Mouse (Mus musculus) 3T3-L1 (cell line): Measurements from ENCODE around the gene Vwa8.
A peak's percentile ranks its signal among the peaks of the same experiment; 100 is the strongest.

Experiments used
- DNase-seq: peaks from one replicate; pipeline ENCODE4 v3.0.0-alpha.2; 2015; ENCODE audit warnings: low read depth, low spot score

Vwa8 gene

DNA sequence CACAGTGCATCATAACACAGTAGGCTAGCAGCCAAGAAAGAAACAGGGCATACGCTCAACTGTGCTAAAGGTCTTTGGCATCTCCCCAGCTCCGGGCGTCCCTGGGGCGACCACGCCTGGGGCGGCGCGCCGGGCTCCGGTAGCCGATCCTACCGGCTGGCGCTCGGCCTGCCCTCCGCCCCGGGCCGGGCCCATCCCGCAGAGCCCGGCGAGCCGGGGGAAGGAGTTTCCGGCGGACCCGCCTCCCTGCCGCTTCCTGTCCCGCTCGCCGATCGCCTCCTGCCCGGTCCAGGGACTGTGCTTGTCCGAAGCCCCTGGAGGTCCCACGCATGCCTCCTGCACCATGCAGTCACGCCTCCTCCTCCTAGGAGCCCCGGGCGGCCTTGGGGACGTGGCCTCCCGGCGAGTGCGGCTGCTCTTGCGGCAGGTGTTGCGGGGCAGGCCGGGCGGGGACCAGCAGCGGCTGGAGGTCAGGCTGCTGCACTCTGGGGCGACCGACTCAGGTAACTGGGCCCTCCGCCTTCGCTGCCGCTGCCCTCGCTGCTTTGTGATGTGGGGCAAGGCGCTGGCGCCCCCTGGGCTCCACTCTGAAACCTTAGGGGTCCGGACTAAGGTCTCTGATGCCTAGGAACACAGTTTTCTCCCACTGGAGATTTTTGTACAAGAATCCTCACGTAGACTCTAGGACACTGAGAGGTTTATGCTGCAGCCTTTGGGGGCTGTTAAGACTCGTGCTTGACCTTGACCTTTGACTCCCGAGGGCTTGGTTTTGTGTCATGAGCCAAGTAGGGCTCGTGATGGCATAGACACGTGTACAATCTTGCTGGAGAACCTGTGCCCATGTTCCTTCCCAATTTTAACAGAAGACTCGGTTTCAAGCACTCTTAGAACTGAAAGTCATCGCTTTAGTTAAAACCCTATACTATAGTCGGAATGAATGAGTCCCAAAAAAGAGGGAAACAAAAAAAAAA, at the start of gene Vwa8:
TSS of gene Vwa8 (plus strand) at position 112 of the 971 bp plus-strand sequence.
- peak; percentile 77 for DNase-seq

DNA sequence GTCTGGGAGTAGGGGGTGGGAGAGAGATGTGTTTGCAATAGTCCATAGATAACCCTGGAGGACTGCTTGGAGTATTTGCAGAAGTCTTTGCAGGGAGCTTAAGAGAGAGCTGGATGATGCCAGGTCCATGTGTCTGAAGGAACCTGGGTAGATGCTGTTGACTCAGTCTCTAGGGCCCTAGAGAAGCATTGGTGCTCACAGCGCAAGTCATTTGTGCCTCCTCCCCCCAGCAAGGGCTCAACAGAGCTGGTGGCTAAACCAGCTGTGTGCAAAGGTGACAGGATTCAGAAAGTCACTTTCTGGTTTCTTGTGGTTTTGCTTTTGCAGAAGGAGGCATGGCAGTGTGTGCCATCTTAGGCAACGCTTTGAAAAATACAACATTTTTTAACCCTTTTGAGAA, 46.5 kb upstream of the Vwa8 start:
- DNase-seq = no peak

DNA sequence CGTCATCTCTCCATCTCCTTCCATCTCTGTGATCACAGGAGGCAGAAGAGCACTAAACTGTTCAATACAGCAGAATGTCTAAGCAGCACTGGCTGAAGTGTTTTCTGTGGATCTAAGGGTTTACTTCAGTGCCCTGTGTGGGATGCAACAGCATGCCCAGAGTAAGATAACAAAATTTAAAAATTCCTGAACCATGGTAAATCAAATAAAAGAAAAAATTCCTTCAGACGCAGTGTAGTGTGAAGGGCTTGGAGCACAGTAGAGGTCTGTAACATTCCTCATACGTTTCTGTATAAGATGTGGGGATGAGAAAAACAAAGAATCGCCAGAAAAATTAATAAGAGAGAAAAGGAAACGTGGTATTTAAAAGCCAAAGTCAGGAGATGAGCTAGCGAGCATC, 44.9 kb upstream of the Vwa8 start:
- DNase-seq = no peak

DNA sequence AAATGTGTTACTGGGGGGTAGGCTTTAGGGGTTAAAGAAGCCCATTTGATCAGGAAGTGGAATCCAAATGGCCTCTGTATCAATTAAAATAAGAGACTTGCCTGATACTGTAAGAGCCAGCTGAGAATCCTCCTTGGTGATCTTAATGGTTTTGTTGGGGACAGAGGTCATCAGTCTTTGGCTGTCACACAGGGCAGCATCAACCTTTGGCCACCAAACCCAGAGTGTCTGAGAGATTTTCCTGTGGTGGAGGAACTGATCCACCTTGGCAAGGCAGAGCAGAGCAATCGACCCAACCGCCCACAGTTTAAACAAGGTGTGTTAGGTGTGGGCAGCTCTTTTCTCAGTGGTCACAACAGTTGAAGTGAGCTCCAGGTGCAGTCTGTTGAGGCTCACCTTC, 36.0 kb upstream of the Vwa8 start:
- DNase-seq = no peak

DNA sequence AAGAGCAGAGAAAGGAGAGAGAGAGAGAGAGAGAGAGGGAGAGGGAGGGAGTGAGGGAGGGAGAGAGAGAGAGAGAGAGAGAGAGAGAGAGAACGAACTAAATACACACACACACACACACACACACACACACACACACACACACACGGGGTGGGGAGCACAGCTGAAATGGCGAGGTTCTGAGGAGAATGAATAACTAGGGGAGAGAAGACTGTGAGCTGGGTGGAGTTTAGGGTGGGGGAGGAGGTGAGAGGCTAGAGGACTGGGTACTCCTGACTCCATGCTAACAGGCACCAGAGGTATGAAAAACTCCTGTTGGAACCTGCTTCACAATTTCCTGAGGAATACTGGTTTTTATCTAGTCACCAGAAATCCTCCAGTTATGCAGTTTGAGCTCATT, 32.4 kb upstream of the Vwa8 start:
- no peak for DNase-seq

DNA sequence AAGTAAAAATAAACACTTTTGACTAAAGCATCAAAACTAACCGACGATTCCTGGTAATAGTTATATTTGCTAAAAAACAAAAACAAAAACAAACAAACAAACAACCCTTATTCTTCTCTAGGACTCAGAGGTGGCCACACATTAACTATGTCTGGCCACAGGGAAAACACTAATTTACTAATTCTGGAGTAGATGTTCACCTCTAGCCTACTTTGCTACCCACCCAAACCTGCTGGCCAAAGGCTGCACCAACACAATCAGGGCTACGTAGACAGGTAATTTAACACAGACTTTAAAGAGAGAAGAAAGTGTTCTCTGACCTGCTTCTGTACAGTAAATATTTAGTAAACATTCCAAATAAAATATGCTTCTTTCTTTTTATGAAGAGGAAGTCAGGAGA, 31.2 kb upstream of the Vwa8 start:
- no peak for DNase-seq

DNA sequence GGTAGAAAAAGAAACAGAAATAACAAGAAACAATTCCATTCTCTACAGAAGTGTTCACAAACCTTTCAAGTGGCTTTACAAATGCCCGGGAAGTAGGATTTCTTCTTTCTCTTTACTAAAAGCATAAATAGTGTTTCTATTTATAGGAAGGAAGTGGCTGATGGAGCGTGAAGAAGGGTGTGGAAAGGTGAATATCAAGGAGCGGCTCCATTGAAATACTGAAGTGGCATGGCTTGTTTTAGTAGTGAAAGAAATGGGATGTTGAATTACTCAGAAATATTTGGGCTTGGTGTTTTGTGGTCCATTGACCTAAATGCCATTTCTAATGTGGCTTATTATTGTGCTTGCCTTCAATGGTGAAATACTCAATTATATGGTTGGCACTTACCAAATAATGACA, 30.4 kb upstream of the Vwa8 start:
- DNase-seq = no peak

DNA sequence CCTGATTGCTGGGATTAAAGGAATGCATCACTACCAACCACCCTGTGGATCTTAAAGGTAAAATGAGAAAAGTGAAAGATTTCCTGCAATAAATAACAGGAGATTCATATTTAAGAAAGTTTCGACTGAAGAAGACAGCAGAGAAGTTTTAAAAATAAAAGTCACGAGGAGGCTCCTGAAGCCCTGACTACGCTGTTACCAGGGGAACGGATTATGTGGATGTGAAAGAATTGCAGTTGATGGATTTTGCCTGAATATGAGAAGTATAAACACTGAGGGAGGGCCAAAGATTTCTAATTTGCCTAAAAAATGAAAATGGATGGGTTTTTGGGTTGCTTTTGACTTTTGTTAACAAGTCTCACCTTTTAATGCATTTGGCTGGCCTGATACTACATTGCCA, 24.8 kb upstream of the Vwa8 start:
- DNase-seq = no peak

DNA sequence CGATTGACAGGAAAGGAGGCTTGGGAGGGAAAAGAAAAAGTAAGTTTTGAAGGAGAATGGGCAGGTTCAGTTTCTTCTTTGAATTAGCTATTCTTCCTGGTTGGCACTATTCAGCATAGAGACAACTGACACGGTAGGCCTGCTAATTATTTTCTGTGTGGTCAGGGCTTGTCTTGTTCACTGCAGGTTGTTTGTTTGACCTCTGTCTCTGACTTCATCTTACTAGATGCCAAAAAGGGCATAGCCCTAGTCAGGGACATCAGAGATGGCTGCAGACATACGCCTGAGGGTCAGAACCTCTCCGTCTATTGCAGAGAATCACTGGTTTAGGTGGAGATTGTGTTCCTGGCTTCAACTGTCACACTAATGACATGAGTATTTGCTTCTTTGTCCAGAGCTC, 24.3 kb upstream of the Vwa8 start:
- DNase-seq = no peak

DNA sequence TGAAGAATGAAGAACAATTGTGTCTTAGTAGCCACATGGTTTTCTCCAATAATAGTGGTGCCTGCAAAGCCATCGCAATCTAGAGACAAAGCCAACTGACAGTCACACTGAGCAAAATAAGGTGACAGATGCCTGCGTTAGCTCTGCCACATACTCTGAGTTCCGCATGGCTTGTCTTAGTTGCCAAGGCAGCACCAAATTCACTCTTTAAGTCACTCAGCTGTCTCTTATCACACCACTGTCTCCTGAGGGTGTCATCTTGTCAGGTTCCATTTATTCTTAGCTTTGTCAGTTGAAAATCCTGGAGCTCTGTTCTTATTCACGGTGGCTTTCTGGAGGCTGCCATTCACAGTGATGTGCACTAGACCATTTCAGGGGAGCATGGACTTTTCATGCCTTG, 17.7 kb upstream of the Vwa8 start:
- no peak for DNase-seq

DNA sequence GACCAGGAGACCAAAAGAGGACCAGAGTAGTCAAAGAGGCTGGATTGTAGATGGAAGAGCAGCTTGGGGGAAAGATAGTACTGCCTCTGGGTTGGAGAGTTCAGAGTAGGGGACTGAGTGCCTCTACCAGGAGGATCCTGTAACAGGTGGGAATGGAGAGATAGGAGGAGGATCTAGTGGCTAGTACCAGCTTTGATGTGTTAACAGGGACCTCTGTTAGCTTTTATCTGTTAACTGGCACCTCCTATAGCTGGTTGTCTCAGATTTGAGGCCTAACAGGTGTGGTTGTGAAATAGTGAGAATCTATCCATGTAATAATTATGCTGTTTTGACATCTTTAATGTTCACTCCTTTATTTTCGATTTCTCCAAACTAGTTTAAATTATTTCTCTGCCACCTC, 904 bp upstream of the Vwa8 start:
- no peak for DNase-seq

DNA sequence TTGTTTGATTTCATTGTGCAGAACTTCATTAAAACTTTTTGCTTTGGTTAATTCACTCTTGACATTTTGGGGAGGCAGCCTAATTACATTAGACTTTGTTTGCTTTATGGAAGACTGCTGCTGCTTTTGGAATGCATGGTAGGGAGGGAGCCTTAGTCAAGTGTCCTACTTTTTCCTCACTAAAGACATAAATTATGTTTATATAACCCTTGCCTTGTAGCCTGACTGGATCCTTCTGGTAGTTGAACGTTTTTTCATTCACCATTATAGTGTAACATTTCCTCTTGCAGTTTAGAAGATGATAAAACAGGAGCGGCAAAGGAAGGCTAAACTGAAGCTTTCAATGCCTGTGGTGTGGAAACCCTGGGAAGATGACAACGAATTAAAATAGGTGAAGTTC, 375 bp upstream of the Vwa8 start:
- no peak for DNase-seq

DNA sequence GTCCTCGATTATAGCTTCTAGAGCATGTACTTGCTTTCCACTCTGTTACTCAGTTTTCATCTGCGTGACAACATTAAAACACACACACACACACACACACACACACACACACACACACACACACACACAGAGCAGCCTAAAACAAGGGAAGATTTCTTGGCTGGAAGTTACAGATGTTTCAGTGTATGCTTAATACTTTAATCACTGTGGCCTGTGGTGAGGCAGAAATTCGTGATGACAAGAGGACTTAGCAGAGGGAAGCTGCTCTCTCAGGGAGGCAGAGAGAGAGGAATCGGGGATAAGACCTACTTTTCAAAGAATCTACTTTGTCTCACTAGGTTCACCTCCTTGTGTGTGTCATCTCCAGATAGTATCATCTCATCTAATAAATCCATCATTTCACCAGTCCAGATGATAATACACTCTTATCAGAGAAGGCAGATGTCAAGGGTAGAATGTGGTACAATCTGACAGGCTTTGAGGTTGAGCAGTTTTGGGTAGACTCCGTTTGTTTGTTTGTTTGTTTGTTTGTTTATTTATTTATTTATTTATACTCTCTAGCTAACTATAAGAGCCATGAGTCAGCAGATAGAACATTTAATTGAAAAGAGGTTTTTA, 1.2 kb downstream of the Vwa8 start:
- peak; percentile 68 for DNase-seq

DNA sequence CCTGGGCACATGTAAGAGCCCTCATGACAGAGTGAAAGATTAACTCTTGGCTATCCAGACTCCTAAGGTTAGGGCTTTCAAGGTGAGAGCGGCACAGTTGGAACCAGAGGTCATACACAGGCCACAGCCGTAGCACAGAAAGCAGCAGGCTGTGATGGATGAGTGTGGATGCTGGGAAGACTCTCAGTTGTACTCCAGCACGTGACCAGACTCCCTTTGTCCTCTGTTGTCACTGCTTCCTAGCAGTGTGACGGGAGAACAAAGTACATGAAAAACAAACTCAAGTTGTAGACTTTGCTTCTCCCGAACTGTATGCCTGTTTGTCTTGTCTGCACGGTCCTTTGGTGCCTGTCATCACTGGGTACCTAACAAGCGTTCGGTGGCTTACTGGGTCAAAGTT, 1.8 kb downstream of the Vwa8 start:
- no peak for DNase-seq

DNA sequence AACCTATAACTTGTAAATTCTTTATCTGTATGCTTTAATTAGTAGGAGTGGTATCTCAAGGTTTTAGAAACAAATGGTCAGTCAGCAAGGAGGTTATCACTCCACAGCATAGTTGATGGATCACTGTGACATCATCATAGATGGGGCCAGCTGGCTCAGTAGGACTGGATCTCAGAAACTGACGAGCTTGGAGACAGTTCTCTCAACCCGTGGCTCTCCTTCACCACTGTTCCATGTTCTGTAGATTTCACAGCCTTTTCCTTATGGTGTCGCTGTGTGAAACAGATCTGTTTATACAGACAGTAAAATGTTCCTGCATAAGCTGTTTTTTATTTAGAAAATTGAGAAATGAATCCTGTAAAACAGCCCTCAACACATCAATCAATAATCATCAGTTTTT, 2.5 kb downstream of the Vwa8 start:
- DNase-seq = no peak

DNA sequence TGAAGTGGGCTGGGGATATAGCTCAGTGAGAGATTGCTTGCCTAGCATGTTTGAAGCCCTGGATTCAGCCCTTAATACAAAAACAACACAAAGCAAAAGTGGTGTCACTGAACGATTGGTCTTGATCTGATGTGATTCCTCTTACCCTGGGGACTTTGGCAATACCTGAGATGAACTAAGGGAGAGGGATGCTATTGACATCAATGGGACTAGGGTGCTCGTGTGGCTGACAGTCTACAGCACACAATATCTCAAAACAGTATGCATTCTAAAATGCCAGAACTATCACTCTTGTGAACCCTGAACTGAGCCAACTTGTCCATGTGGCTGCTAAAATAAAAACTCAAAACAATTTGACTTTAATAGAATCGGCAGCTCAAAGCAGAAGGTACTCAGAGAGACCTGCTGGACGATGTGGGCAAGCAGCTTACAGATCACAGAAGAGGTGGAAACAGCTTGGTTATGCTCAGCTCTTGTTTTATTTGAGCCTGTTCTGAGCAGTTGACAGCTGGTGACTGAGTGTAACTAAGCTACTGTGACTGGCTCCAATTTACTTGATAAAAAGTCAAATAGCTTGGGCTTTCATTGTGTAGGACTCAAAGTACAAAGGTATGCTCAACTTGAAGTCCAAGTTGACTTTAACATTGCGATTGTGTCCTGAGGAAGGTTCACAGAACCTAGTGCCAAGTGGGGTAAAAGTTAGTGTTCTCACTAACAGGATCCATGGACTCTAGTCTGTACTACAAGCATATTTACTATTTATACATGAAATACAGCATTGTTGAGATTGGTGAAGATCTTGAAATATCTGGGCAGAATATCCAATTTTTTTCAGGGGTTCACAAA, 3.8 kb downstream of the Vwa8 start:
- no peak for DNase-seq

DNA sequence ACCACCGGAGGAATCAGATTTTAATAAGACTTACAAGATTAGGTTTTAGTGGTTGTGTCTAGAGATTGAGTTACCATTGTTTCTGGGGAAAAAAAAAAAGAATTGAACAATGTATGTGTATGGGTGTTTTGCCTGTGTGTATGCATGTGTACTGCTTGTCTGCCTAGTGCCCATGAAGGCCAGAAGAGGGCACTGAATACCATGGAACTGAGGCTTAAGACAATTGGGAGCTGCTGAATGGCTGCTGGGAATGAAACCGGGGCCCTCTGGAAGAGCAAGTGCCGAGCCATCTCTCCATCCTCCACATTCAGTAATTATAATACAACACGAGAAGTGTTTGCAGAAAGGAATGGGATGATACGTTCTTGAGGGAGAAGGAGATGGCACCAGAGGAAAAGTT, 12.3 kb downstream of the Vwa8 start:
- DNase-seq = no peak

DNA sequence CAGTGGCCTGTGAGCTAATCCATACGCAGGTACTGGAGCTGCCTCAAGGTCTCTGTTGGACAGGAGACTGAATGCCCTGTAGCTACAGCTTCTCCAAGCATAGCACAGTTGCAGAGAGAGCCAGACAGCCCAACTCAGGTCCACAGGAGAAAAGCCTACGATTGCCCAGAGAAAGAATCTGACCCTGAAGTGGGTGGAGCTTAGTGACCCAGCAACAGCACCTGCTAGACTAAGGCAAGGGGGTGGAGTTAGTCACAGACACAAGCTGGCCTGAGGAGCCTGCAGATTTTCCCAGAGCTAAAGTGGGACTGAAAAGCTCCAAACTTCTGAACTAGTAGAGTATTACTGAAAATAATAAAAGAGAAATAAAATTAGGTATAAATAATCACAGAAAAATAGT, 21.2 kb downstream of the Vwa8 start:
- no peak for DNase-seq

DNA sequence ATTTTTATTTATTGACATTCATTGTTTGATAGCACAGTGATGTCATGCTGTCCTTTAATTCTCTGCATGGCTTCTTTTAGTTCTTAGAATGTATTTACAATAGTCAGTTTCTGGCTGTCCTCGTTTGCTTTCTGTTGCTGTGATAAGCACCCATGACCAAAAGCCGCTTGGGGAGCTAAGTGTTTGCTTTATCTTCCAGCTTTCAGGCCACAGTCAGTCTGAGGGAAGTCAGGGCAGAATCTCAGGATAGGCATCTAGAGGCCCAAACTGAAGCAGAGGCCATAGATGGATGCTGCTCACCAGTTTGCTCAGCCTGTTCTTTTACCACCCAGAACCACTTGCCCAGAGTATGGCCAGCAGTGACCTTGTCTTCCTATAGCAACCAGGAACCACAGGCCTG, 28.3 kb downstream of the Vwa8 start:
- DNase-seq = no peak

DNA sequence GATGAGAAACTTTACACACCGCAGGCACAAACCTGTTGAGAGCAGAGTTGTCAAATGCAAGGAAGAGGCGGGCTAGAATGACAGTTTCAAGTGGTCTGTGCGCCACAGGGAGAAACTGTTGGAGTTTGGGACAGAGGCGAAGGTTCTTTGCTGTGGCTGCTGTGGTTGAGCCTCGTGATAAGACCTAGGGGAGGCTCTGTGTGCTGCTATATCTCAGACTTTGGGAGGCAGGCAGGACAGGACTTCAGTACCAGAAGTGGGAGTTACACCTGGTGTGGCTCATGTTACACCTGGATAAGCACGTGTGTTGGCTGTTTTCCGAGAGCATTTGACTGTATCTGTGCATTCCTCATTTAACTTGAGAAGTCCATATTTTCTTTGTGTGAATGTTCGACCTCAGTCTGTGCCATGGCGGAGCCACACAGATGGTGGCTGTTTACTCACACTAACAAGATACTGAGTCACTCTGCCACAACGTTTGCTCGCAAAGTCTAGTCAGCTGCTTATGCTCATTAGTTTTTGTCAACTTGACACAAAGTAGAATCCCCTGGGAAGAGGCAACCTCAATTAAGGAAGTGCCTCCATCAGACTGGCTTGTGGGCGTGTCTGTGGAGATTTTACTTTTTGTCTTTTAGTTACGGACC, 29.7 kb downstream of the Vwa8 start:
- peak; percentile 31 for DNase-seq

DNA sequence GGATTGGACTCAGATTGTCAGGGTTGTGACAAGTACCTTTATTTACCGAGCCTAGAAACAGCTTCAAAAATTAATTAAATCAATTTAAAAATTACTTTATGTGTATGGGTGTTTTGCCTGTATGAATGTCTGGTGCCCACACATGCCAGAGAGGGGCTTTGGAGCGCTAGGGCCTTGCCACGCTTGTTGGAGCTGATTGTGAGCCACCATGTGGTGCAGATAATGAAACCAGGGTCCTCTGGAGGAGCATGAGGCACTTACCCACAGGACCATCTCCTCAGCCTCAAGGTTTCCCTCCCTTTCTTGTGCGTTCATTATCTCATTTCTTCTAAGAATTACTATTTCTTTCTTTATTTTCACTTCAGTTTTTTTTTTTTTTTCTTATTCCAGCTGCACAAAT, 32.0 kb downstream of the Vwa8 start:
- no peak for DNase-seq

DNA sequence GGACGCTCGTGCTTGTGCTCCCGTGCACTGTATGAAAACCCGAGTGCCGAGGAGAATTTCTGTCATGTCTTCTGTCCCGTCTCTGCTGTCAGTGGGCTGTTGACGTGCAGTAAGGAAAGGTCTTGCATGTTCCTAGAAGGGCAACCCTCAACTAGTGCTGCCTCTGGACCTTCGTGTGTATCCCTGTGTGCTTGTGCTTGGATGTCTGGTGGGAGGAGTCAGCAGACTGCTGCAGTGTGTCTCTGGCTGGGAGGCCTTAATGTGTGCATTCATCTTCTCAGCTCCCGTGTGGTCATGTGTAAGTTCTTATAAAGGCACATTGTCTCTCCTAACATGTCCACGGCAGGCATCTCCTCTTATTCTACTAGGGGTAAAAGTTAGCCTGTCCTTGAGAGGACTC, 32.7 kb downstream of the Vwa8 start:
- DNase-seq = no peak
